Mouse (Mus musculus) forebrain, embryonic 11.5 days (tissue): ENCODE data around the gene Hist1h3i. TPM values are rescaled to one million over a fixed set of nuclear protein-coding genes. Genes with fewer than 3 reads are reported as not detected.
"Not testable (repeated sequence)": the region's sequence is repeated elsewhere in the genome, so short reads cannot be mapped to it uniquely, and the experiment has no call there.

Source experiments
- ATAC-seq: fragments of 200-750 bp; cut with Nextera tagmentation; replicated peaks from 2 replicates; pipeline ENCODE4 v1.8.0; 2017; ENCODE audit warnings: moderate TSS enrichment; ENCODE audit not compliant: low FRiP score
- DNase-seq: peaks from one replicate; pipeline ENCODE4 v3.0.0-alpha.2; 2017; ENCODE audit warnings: low spot score
- H3K27ac ChIP-seq: fragments of 300-500 bp; sonication (generic); 2 replicates; pipeline ENCODE4 v1.5.1; 2014; ENCODE audit warnings: low read depth, low read length
- H3K27me3 ChIP-seq: fragments of 300-500 bp; sonication (generic); 2 replicates; pipeline ENCODE4 v1.6.1; 2014; ENCODE audit warnings: mild to moderate bottlenecking, low read length, mixed read lengths; ENCODE audit not compliant: control insufficient read depth, insufficient read depth
- H3K36me3 ChIP-seq: fragments of 300-500 bp; sonication (generic); 2 replicates; pipeline ENCODE4 v1.6.1; 2014; ENCODE audit warnings: mild to moderate bottlenecking, low read length, moderate library complexity, mixed read lengths; ENCODE audit not compliant: control insufficient read depth, insufficient read depth
- H3K4me1 ChIP-seq: fragments of 300-500 bp; sonication (generic); replicated peaks from 2 replicates; pipeline ENCODE4 v1.6.1; 2014; ENCODE audit warnings: low read length, mixed read lengths; ENCODE audit not compliant: control insufficient read depth, insufficient read depth
- H3K4me2 ChIP-seq: fragments of 300-500 bp; sonication (generic); 2 replicates; pipeline ENCODE4 v1.6.1; 2014; ENCODE audit warnings: low read depth, mild to moderate bottlenecking, low read length, moderate library complexity, mixed read lengths; ENCODE audit not compliant: severe bottlenecking
- H3K4me3 ChIP-seq: fragments of 300-500 bp; sonication (generic); 2 replicates; pipeline ENCODE4 v1.5.1; 2014; ENCODE audit warnings: low read depth, low read length
- H3K9ac ChIP-seq: fragments of 300-500 bp; sonication (generic); 2 replicates; pipeline ENCODE4 v1.6.1; 2014; ENCODE audit warnings: low read length
- H3K9me3 ChIP-seq: fragments of 300-500 bp; sonication (generic); 2 replicates; pipeline ENCODE4 v1.6.1; 2016; ENCODE audit warnings: low read length, mixed read lengths; ENCODE audit not compliant: control insufficient read depth
- WGBS: fragments of 180-500 bp; shearing (Covaris S2); extraction: QIAGEN DNeasy Blood & Tissue Kit; methylation state at CpG from one replicate; pipeline ENCODE4 v1.1.7; 2014; 5-methylcytosine and 5-hydroxymethylcytosine counted together
- polyA plus RNA-seq: library from polyadenylated mRNA; unstranded; fragments of >200 nt; fragmentation: Nextera tagmentation; extraction: Ambion mirVana; gene quantifications from 2 replicates; pipeline ENCODE4 v1.2.1, GENCODE M21; 2014

Gene Hist1h3i
- polyA plus RNA-seq, 1 experiment from 2014 or later, result 312 TPM

DNA sequence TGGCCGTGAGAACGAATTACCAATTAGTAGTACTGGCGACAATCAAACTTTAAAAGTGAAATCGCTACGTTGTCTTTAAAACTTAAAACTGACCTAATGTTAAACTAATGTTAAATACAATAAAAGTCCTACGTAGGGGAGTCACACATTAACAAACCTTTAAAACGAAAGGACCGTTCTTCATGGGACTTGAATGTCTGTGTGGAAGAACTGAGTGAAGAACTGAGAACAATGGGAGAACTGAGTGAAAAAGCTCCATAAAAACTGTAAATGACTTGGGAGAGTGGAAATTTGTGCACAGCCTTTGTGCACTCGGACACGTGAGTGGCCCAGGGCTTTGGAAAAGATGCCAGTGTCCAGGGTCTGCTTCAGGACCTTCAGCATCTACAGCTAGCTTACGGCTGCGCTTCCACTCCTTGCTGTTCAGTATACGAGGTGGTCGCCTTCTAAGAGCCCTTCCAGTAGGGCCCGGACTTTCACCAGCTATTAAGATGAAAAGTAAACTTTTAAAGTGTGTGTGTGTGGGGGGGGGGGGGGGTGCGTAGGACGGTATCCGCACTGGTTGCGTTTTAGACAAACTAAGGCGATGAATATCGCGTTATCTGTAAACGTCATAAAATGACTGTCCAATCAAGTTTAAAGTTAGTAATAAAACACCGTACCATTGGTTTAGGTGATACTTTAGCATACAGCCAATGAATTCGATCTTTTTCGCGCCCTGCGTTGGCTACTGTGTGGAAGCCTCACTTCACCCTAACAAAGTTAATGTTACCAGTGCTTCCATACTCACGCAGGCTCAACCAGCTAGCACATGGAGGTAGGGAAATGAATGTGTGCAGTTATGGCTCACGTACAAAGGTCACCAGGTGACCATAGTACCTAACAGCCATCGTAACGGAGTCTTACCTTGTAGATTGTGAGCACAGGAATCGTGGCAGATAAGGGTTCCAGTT is 4.1 kb downstream of the Hist1h3i start:
- H3K27ac ChIP-seq, result peak overlapping the region; percentile 99
- DNase-seq (peak; percentile 83), ATAC-seq (peak; percentile 77)
- 5% methylated on average over 33 of the region's 33 CpGs for WGBS
- no peaks in the 10 kb centered on the region for H3K9me3 ChIP-seq
- peak overlapping the region; percentile 91 for H3K9ac ChIP-seq
- no peaks in the 10 kb centered on the region for H3K27me3 ChIP-seq
- H3K36me3 ChIP-seq, result no peaks in the 10 kb centered on the region
- H3K4me1 ChIP-seq, result no peaks in the 10 kb centered on the region
- peak overlapping the region; percentile 76 for H3K4me2 ChIP-seq
- peak overlapping the region; percentile 54 for H3K4me3 ChIP-seq

GRCm38 (mm10) chr13:21755707-21756106 is 27.5 kb downstream of the Hist1h3i start:
- H3K4me2 ChIP-seq, result no peak overlapping the region
- WGBS, result 78% methylated on average over 1 of the region's 1 CpGs
- H3K27ac ChIP-seq, result no peak overlapping the region
- no peak overlapping the region for H3K9ac ChIP-seq
- H3K36me3 ChIP-seq, result no peaks in the 10 kb centered on the region
- no peaks in the 10 kb centered on the region for H3K9me3 ChIP-seq
- ATAC-seq, result no peak
- no peak for DNase-seq
- H3K4me3 ChIP-seq, result no peak overlapping the region
- no peaks in the 10 kb centered on the region for H3K27me3 ChIP-seq
- peaks cover 3% of the 10 kb centered on the region; the same call in 1 of the 2 replicates for H3K4me1 ChIP-seq

DNA sequence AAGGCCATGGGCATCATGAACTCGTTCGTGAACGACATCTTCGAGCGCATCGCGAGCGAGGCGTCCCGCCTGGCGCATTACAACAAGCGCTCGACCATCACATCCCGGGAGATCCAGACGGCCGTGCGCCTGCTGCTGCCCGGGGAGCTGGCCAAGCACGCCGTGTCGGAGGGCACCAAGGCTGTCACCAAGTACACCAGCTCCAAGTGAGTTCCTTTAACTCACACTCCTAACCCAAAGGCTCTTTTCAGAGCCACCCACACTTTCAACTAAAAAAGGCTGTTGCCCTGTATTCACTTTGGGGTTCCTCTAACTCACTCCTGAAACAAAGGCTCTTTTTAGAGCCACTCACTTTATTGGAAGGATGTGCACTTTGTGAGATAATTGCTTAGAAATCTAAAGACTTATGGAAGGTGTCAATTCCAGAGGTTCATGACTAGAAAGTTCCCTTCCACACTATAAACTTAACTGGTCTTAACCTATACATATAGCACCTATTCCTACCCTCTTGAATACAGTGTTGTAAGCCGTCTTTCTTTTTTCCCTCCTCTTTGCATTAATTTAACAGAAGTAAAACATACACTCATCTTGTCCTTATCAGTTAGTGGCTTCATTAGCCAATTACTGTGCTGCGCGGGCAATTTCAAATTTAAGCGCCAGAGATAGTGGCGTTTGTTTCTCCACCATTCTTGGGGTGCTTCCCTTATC is 28.7 kb downstream of the Hist1h3i start:
- H3K27me3 ChIP-seq, H3K9me3 ChIP-seq, H3K36me3 ChIP-seq, DNase-seq, H3K4me1 ChIP-seq: not testable (repeated sequence)
- H3K4me2 ChIP-seq, result peak overlapping the region; percentile 51
- H3K9ac ChIP-seq, result peak overlapping the region; percentile 67
- peak overlapping the region; percentile 41 for H3K4me3 ChIP-seq
- H3K27ac ChIP-seq, result peak overlapping the region; percentile 92
- under 1% methylated on average over 23 of the region's 26 CpGs for WGBS
- ATAC-seq, result 0 out of 2 replicates have a peak, but pooled peaks have one; percentile 0

DNA sequence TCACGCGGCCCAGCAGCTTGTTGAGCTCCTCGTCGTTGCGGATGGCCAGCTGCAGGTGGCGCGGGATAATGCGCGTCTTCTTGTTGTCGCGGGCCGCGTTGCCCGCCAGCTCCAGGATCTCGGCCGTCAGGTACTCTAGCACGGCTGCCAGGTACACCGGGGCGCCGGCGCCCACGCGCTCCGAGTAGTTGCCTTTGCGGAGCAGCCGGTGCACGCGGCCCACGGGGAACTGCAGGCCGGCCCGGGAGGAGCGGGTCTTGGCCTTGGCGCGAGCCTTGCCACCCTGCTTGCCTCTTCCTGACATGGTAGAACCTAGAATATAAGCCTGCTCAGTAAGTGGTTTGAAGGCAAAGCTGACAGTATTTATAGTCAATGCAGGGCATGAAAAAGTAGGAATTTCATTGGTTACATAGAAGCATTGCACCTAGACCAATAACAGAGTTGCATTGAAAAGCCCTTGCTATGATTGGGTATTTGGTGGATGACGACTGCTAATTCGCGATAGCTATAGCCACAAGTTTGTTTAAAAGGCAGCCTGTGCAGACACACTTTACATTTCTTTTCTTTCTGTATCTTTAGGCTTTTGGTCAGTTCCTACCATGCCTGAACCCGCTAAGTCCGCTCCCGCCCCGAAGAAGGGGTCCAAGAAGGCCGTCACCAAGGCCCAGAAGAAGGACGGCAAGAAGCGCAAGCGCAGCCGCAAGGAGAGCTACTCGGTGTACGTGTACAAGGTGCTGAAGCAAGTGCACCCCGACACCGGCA is 29.5 kb downstream of the Hist1h3i start, which contains the start of the genes Hist1h2ak and Hist1h2bn:
Gene Hist1h2ak (minus strand): TSS at position 304 of the 762 bp plus-strand sequence.
Gene Hist1h2bn (plus strand): TSS at position 600 of the 762 bp plus-strand sequence.
- peak within 1 kb of the TSS; percentile 93 for H3K27ac ChIP-seq
- peak; percentile 82 for DNase-seq
- H3K4me3 ChIP-seq, result peak within 1 kb of the TSS; percentile 41
- H3K36me3 ChIP-seq, H3K9me3 ChIP-seq, H3K4me1 ChIP-seq, H3K27me3 ChIP-seq: not testable (repeated sequence)
- whole genome bisulfite sequencing, result under 1% methylated on average over 30 of the region's 50 CpGs
- peak within 1 kb of the TSS; percentile 65 for H3K4me2 ChIP-seq
- peak; percentile 93 for ATAC-seq
- H3K9ac ChIP-seq, result peak within 1 kb of the TSS; percentile 67

- Histone ChIP-seq H3K36me3 (no peaks in the 10 kb centered on the region), H3K4me1 (peaks cover 3% of the 10 kb centered on the region; the same call in 1 of the 2 replicates), H3K9ac (peak overlapping the region; percentile 67), H3K4me2 (peak overlapping the region; percentile 65), H3K9me3 (no peaks in the 10 kb centered on the region), H3K27me3 (no peaks in the 10 kb centered on the region), H3K4me3 (peak overlapping the region; percentile 37), H3K27ac (peak overlapping the region; percentile 93)
- ATAC-seq (no peak), DNase-seq (no peak)
- WGBS, result 3% methylated on average over 10 of the region's 10 CpGs
Observed at GRCm38 (mm10) chr13:21753051-21753523, 30.1 kb downstream of the Hist1h3i start.

DNA sequence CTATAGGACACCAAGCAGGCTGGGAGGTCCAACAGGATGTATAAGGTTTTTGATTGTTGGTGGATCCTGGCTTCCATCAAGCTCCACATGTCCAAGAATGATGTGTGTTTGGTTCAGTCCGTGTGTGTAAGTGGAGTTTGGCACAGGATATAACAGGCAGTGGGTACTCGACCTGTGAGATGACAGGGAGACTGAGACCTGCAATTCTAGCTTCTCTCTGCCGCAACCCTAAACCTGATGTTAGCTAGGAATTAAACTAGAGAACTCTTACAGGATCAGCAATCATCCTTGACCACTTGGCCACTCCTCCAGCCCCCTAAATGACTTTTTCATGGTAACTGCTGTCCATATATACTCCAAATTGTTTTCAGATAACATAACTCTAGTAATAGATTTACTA is 30.8 kb downstream of the Hist1h3i start:
- Histone ChIP-seq H3K27ac (peak overlapping the region; percentile 93), H3K4me2 (peak overlapping the region; percentile 65; the same call in 1 of the 2 replicates), H3K9ac (peak overlapping the region; percentile 21; the same call in 1 of the 2 replicates), H3K4me1 (peaks cover 3% of the 10 kb centered on the region; the same call in 1 of the 2 replicates), H3K27me3 (no peaks in the 10 kb centered on the region), H3K4me3 (peak overlapping the region; percentile 37; the same call in 1 of the 2 replicates), H3K36me3 (no peaks in the 10 kb centered on the region), H3K9me3 (no peaks in the 10 kb centered on the region)
- DNase-seq, result peak; percentile 61
- no peak for ATAC-seq
- 45% methylated on average over 3 of the region's 3 CpGs for WGBS

DNA sequence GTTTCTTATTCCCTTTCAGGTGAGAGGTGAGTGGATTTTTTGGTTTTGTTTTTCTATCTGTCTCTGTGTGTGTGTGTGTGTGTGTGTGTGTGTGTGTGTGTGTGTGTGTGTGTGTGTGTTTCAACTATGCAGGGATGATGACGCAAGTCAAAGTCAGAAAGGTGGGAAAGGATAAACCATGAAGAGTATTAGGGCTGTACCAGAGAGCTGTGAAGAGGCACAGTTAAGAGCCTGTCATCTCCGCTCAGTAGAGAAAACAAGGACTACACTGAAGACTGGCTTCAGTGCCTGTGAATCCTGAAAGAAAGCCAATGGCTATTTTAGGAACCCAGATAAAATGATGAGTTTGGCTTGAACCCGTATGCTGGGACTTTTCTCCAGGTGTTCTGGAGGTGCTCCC is 31.3 kb downstream of the Hist1h3i start:
- ATAC-seq (no peak), DNase-seq (no peak)
- no peak overlapping the region for H3K4me2 ChIP-seq
- H3K4me1 ChIP-seq, result peaks cover 3% of the 10 kb centered on the region; the same call in 1 of the 2 replicates
- 76% methylated on average over 3 of the region's 3 CpGs for WGBS
- no peaks in the 10 kb centered on the region for H3K27me3 ChIP-seq
- no peaks in the 10 kb centered on the region for H3K36me3 ChIP-seq
- no peak overlapping the region for H3K4me3 ChIP-seq
- H3K27ac ChIP-seq, result peak overlapping the region; percentile 93
- no peak overlapping the region; the same call in 1 of the 2 replicates for H3K9ac ChIP-seq
- H3K9me3 ChIP-seq, result no peaks in the 10 kb centered on the region

GRCm38 (mm10) chr13:21751417-21751816 is 31.8 kb downstream of the Hist1h3i start:
- no peaks in the 10 kb centered on the region for H3K9me3 ChIP-seq

More at GRCm38 (mm10) chr13:21751417-21751816, 31.8 kb downstream of the Hist1h3i start:
- no peak for DNase-seq
- Histone ChIP-seq H3K4me2 (no peak overlapping the region), H3K4me3 (no peak overlapping the region), H3K9ac (no peak overlapping the region), H3K27ac (peak overlapping the region; percentile 93), H3K4me1 (peaks cover 3% of the 10 kb centered on the region; the same call in 1 of the 2 replicates), H3K36me3 (no peaks in the 10 kb centered on the region), H3K27me3 (no peaks in the 10 kb centered on the region)
- no peak for ATAC-seq
